ENCODE assay signal across 26 mouse cellular contexts in the genomic region with DNA sequence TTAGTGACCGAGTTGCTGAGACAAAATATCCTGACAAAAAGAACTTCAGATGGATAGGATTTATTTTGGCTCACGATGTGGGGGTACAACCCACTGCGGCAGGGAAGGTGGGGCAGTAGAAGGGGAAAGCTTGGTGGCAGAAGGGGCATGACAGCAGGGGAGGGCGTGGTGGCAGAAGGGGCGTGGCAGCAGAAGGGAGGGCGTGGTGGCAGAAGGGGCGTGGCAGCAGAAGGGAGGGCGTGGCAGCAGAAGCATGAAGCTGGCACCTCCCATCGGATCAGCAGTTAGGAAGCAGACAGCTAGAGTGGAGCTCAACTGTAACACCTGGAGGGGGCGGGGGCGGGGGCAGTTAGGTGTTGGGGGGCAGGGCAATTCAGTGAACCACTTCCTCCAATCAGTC. TPM values are rescaled to one million over a fixed set of nuclear protein-coding genes. Genes with fewer than 3 reads are reported as not detected.
DNase-seq lines count a peak whose midpoint lies in the region; ATAC-seq and TF ChIP-seq lines count a peak whose summit lies in the region.
"Had no signal": no experiment of that assay in that cellular context is flagged by ENCODE, and none has a peak within 500 bp of the region (broad histone marks: within the 10 kb centered on the region; RNA-seq: fewer than 3 reads in every experiment).

No protein-coding gene starts in this region.

- no peaks in the 10 kb centered on the region for H3K36me3 ChIP-seq in liver, embryonic 12.5 days
- no peaks in the 10 kb centered on the region for H3K36me3 ChIP-seq in forebrain, postnatal 0 days (ENCODE audit: insufficient read depth)
- H3K36me3 ChIP-seq: heart, embryonic 10.5 days; heart, embryonic 13.5 days; hindbrain, embryonic 12.5 days; hindbrain, embryonic 15.5 days had no signal

- DNase-seq in liver (peak; percentile 4), R1 (ENCODE audit: low read depth, low spot score) (peak; percentile 49)
- peak; percentile 19 for DNase-seq in thymus, postnatal 14 days
- DNase-seq in thymus, postnatal 0 days (ENCODE audit: low spot score): no peak
- DNase-seq in forebrain, postnatal 0 days: no peak
- DNase-seq: adrenal gland, postnatal 10 days; adrenal gland, postnatal 36 days; B cell, adult 2 months; cerebellum, adult 18-20 months; cerebellum, adult 9-10 months; cerebellum, postnatal 14 days; gastrocnemius, postnatal 25 days; heart, adult 2 months; heart, postnatal 14 days had no signal

- H3K27ac ChIP-seq in liver, embryonic 12.5 days: no peak overlapping the region
- no peak overlapping the region for H3K27ac ChIP-seq in forebrain, postnatal 0 days (ENCODE audit: low read depth, low read length)
- H3K27ac ChIP-seq: heart, adult 2 months; heart, embryonic 10.5 days; heart, embryonic 13.5 days; hindbrain, embryonic 12.5 days; hindbrain, embryonic 15.5 days had no signal

- H3K9ac ChIP-seq in liver, embryonic 12.5 days: no peak overlapping the region
- H3K9ac ChIP-seq in forebrain, postnatal 0 days: no peak overlapping the region
- H3K9ac ChIP-seq: heart, embryonic 13.5 days; hindbrain, embryonic 12.5 days; hindbrain, embryonic 15.5 days had no signal

- no peak for TF ChIP-seq CTCF in forebrain, postnatal 0 days (IDR thresholded peaks at IDR 0.05; ENCODE audit: low read depth)

- H3K4me2 ChIP-seq in liver, embryonic 12.5 days: no peak overlapping the region
- H3K4me2 ChIP-seq in forebrain, postnatal 0 days (ENCODE audit: low read depth): no peak overlapping the region
- H3K4me2 ChIP-seq: heart, embryonic 13.5 days; hindbrain, embryonic 12.5 days; hindbrain, embryonic 15.5 days had no signal

- 53% methylated on average over 10 of the region's 11 CpGs for WGBS in liver, embryonic 12.5 days (ENCODE audit: insufficient replicate concordance)
- WGBS in forebrain, postnatal 0 days: 81% methylated on average over 11 of the region's 11 CpGs

- ATAC-seq in liver, embryonic 12.5 days: no peak
- peak; percentile 41; the same call in 1 of the 2 replicates for ATAC-seq in megakaryocyte-erythroid progenitor cell, adult 5-6 weeks (replicated peaks; ENCODE audit: low FRiP score, low TSS enrichment, poor library complexity, severe bottlenecking)
- no peak for ATAC-seq in forebrain, postnatal 0 days
- ATAC-seq: forebrain, embryonic 14.5 days had no signal

- H3K9me3 ChIP-seq in liver, embryonic 12.5 days (replicated peaks): no peaks in the 10 kb centered on the region
- no peaks in the 10 kb centered on the region for H3K9me3 ChIP-seq in forebrain, postnatal 0 days (ENCODE audit: low read length)
- H3K9me3 ChIP-seq: heart, embryonic 10.5 days; heart, embryonic 13.5 days; hindbrain, embryonic 12.5 days; hindbrain, embryonic 15.5 days had no signal

- H3K4me1 ChIP-seq in liver, embryonic 12.5 days: no peaks in the 10 kb centered on the region
- H3K4me1 ChIP-seq in forebrain, postnatal 0 days (ENCODE audit: insufficient read depth): no peaks in the 10 kb centered on the region
- H3K4me1 ChIP-seq: heart, embryonic 10.5 days; heart, embryonic 13.5 days; hindbrain, embryonic 12.5 days; hindbrain, embryonic 15.5 days had no signal

- H3K27me3 ChIP-seq in liver, embryonic 12.5 days (replicated peaks): no peaks in the 10 kb centered on the region
- H3K27me3 ChIP-seq in forebrain, postnatal 0 days (ENCODE audit: insufficient read depth, low read length): no peaks in the 10 kb centered on the region
- H3K27me3 ChIP-seq: CH12.LX; heart, embryonic 13.5 days; hindbrain, embryonic 12.5 days; hindbrain, embryonic 15.5 days had no signal

- H3K4me3 ChIP-seq in liver, embryonic 12.5 days: no peak overlapping the region
- H3K4me3 ChIP-seq in forebrain, postnatal 0 days (ENCODE audit: low read depth, low read length): no peak overlapping the region
- H3K4me3 ChIP-seq: heart, adult 2 months; heart, embryonic 10.5 days; heart, embryonic 13.5 days; hindbrain, embryonic 12.5 days; hindbrain, embryonic 15.5 days had no signal

RNA-seq across cellular contexts. Expression of a gene that starts 46.2 kb away (rescaled TPM):
- polyA plus RNA-seq in liver, embryonic 12.5 days (2016; fragmentation: Nextera tagmentation; extraction: Ambion mirVana): not detected in 2 replicates
- polyA plus RNA-seq in thymus, postnatal 0 days (2015; fragmentation: Nextera tagmentation; extraction: Ambion mirVana): 4.5 and 6.2 TPM in 2 replicates
- not detected in 2 replicates for total RNA-seq in megakaryocyte-erythroid progenitor cell, adult 5-6 weeks (2014; fragmentation: Nextera tagmentation)
- not detected in 2 replicates for total RNA-seq in megakaryocyte-erythroid progenitor cell, adult 5-6 weeks (2017)
- total RNA-seq in forebrain, postnatal 0 days (2014; rRNA removed): 8.0 and 13.0 TPM in 2 replicates
- 29.0 and 35.0 TPM in 2 replicates for polyA plus RNA-seq in forebrain, postnatal 0 days (2015; fragmentation: Nextera tagmentation; extraction: Ambion mirVana)
- total RNA-seq: adrenal gland, adult 18-20 months; adrenal gland, postnatal 36 days; CH12.LX; gastrocnemius, postnatal 25 days; heart, adult 2 months; heart, postnatal 14 days; hematopoietic stem cell, adult 5-6 weeks; MEL had no signal
- polyA plus RNA-seq: embryonic facial prominence, embryonic 11.5 days; heart, embryonic 10.5 days; heart, embryonic 13.5 days had no signal

Comparison
In these comparisons a context has a peak if more than half of its experiments do, and no peak if none do; other contexts are left out.
1. DNase-seq: peak in liver (single experiment), thymus, postnatal 14 days (single experiment) and R1 (single experiment); none in thymus, postnatal 0 days (single experiment) and forebrain, postnatal 0 days (single experiment).